8 mouse cellular contexts compared by ENCODE assay signal in the genomic region with DNA sequence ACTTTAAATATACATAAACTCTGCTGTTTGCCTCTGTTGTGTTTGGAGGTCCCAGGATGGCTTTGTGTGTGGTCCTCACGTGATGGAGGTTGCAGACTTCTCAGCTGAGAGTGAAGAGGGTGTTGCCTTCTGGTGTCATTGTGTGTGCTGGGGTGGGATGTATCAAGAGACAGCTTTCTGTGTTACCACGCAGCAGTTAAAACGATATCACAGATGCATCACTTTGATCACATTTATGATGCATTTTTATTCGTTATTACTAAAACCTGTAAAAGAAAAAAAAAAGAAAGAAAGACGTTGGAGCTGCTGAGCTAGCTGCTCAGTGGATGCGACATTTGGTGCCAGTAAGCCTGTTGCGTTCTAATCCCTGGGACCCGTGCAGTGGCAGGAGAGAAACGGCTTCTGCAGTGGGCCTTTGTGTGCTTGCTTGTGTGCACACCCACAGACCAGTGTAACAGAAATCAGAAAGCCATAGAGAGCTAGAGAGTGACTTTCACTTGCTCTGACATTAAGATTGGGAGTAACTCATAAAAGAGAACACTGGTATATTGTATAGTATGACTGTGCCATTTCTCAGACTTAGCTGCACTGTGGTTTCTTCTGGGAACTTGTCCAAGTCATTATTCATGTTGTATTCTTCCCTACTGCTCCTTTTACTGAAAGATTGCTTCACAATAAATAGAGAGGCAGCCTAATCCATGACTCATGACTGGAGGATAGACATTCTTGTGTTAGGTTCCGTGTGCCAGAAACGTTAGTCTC. TPM values are rescaled to one million over a fixed set of nuclear protein-coding genes. Genes with fewer than 3 reads are reported as not detected.
A peak's percentile ranks its signal among the peaks of the same experiment; 100 is the strongest.
DNase-seq lines count a peak whose midpoint lies in the region; ATAC-seq lines count a peak whose summit lies in the region.

No protein-coding gene starts in this region.

- H3K4me2 ChIP-seq in limb, embryonic 11.5 days (ENCODE audit: low read depth, severe bottlenecking), result no peak overlapping the region
- H3K4me2 ChIP-seq in intestine, embryonic 15.5 days (replicated peaks), result peak overlapping the region; percentile 42
- no peak overlapping the region for H3K4me2 ChIP-seq in midbrain, embryonic 11.5 days

- 55% methylated on average over 11 of the region's 11 CpGs for WGBS in limb, embryonic 11.5 days
- 68% methylated on average over 11 of the region's 11 CpGs for WGBS in limb, embryonic 10.5 days
- 33% methylated on average over 11 of the region's 11 CpGs for WGBS in intestine, embryonic 15.5 days
- WGBS in midbrain, embryonic 11.5 days, result 34% methylated on average over 11 of the region's 11 CpGs

- no peak overlapping the region for H3K4me3 ChIP-seq in limb, embryonic 11.5 days (ENCODE audit: low read depth, low read length)
- H3K4me3 ChIP-seq in limb, embryonic 10.5 days, result no peak overlapping the region
- no peak overlapping the region for H3K4me3 ChIP-seq in intestine, embryonic 15.5 days (replicated peaks)
- H3K4me3 ChIP-seq in midbrain, embryonic 11.5 days (ENCODE audit: low read depth, low read length), result no peak overlapping the region

- no peaks in the 10 kb centered on the region for H3K27me3 ChIP-seq in limb, embryonic 11.5 days (ENCODE audit: control insufficient read depth, insufficient read depth, low read length)
- H3K27me3 ChIP-seq in limb, embryonic 10.5 days (ENCODE audit: low read depth, poor library complexity, severe bottlenecking), result no peaks in the 10 kb centered on the region
- no peaks in the 10 kb centered on the region for H3K27me3 ChIP-seq in intestine, embryonic 15.5 days (replicated peaks)
- no peaks in the 10 kb centered on the region for H3K27me3 ChIP-seq in midbrain, embryonic 11.5 days (ENCODE audit: control insufficient read depth, insufficient read depth, low read length)

- peaks cover 3% of the 10 kb centered on the region for H3K4me1 ChIP-seq in limb, embryonic 11.5 days (ENCODE audit: control insufficient read depth, insufficient read depth, low read length)
- H3K4me1 ChIP-seq in limb, embryonic 10.5 days, result peaks cover 21% of the 10 kb centered on the region
- H3K4me1 ChIP-seq in intestine, embryonic 15.5 days (replicated peaks), result peaks cover 7% of the 10 kb centered on the region; the same call in 1 of the 2 replicates
- H3K4me1 ChIP-seq in midbrain, embryonic 11.5 days (ENCODE audit: control insufficient read depth, insufficient read depth, low read length), result peaks cover 11% of the 10 kb centered on the region

- H3K9me3 ChIP-seq in limb, embryonic 11.5 days (ENCODE audit: control insufficient read depth, low read length), result no peaks in the 10 kb centered on the region
- no peaks in the 10 kb centered on the region for H3K9me3 ChIP-seq in limb, embryonic 10.5 days (replicated peaks)
- H3K9me3 ChIP-seq in intestine, embryonic 15.5 days, result no peaks in the 10 kb centered on the region
- H3K9me3 ChIP-seq in midbrain, embryonic 11.5 days (ENCODE audit: control insufficient read depth, low read length), result no peaks in the 10 kb centered on the region

- 0 out of 2 replicates have a peak overlapping the region, but pooled peaks have one; percentile 37 for H3K27ac ChIP-seq in limb, embryonic 11.5 days (replicated peaks; ENCODE audit: low read depth, low read length)
- no peak overlapping the region for H3K27ac ChIP-seq in limb, embryonic 10.5 days
- peak overlapping the region; percentile 58; the same call in 1 of the 2 replicates for H3K27ac ChIP-seq in intestine, embryonic 15.5 days
- H3K27ac ChIP-seq in midbrain, embryonic 11.5 days (ENCODE audit: low read depth, low read length), result peak overlapping the region; percentile 52; the same call in 1 of the 2 replicates

- H3K36me3 ChIP-seq in limb, embryonic 11.5 days (ENCODE audit: control insufficient read depth, insufficient read depth, low read length), result no peaks in the 10 kb centered on the region
- H3K36me3 ChIP-seq in limb, embryonic 10.5 days, result no peaks in the 10 kb centered on the region
- no peaks in the 10 kb centered on the region for H3K36me3 ChIP-seq in intestine, embryonic 15.5 days
- H3K36me3 ChIP-seq in midbrain, embryonic 11.5 days (ENCODE audit: control insufficient read depth, insufficient read depth, low read length), result no peaks in the 10 kb centered on the region

- no peak for DNase-seq in limb, embryonic 11.5 days (ENCODE audit: low spot score)
- DNase-seq in limb, embryonic 10.5 days (ENCODE audit: low spot score), result no peak
- peak; percentile 99 for DNase-seq in Muller cell, postnatal 12 days (ENCODE audit: inconsistent ontology term)
- peak; percentile 46 for DNase-seq in embryo, embryonic 10.5 days (ENCODE audit: low spot score)
- no peak for DNase-seq in midbrain, embryonic 11.5 days (ENCODE audit: low spot score, missing footprints)
- no peak for DNase-seq in gastrocnemius, postnatal 25 days
- DNase-seq in ovary, postnatal 10 days (ENCODE audit: low spot score), result no peak

- no peak for ATAC-seq in limb, embryonic 11.5 days (ENCODE audit: insufficient number of reproducible peaks, low FRiP score, low TSS enrichment, low read depth)
- ATAC-seq in intestine, embryonic 15.5 days, result peak; percentile 62; the same call in 1 of the 2 replicates
- peak; percentile 81 for ATAC-seq in midbrain, embryonic 11.5 days (ENCODE audit: low FRiP score)

- no peak overlapping the region for H3K9ac ChIP-seq in limb, embryonic 11.5 days (ENCODE audit: low read length)
- H3K9ac ChIP-seq in intestine, embryonic 15.5 days, result no peak overlapping the region
- H3K9ac ChIP-seq in midbrain, embryonic 11.5 days (ENCODE audit: low read length), result no peak overlapping the region

RNA-seq across cellular contexts. Expression of a gene that starts 32.7 kb away (rescaled TPM):
- 11.4 and 11.5 TPM in 2 replicates for polyA plus RNA-seq in limb, embryonic 11.5 days (2014; fragmentation: Nextera tagmentation; extraction: Ambion mirVana)
- polyA plus RNA-seq in limb, embryonic 10.5 days (2016; fragmentation: Nextera tagmentation; extraction: Ambion mirVana), result 5.0 and 9.0 TPM in 2 replicates
- 5.9 and 6.3 TPM in 2 replicates for polyA plus RNA-seq in intestine, embryonic 15.5 days (2015; fragmentation: Nextera tagmentation; extraction: Ambion mirVana)
- polyA plus RNA-seq in midbrain, embryonic 11.5 days (2014; fragmentation: Nextera tagmentation; extraction: Ambion mirVana), result 7.3 and 8.6 TPM in 2 replicates
- 1 to 10 TPM; 4.8 to 6.8 TPM for total RNA-seq in gastrocnemius, postnatal 25 days (2021)

Comparison
In these comparisons a context has a peak if more than half of its experiments do, and no peak if none do; other contexts are left out.
1. DNase-seq: peak in Muller cell, postnatal 12 days (single experiment) and embryo, embryonic 10.5 days (single experiment); none in limb, embryonic 11.5 days (single experiment), limb, embryonic 10.5 days (single experiment), midbrain, embryonic 11.5 days (single experiment), gastrocnemius, postnatal 25 days (single experiment) and ovary, postnatal 10 days (single experiment).